Mouse (Mus musculus): ENCODE measurements around the gene Ppp6r1. TPM values are rescaled to one million over a fixed set of nuclear protein-coding genes. Genes with fewer than 3 reads are reported as not detected.

Gene Ppp6r1
- polyA plus RNA-seq, 1 experiment from 2014 or later: 13.9 TPM

GRCm38 (mm10) chr7:4636179-4636578, 22.6 kb downstream of the Ppp6r1 start:
- no peak for ATAC-seq (ENCODE audit: low FRiP score, low read depth)
- 82% methylated on average over 4 of the region's 4 CpGs for WGBS
- H3K9me3 ChIP-seq: no peaks in the 10 kb centered on the region
- H3K4me1 ChIP-seq: no peaks in the 10 kb centered on the region
- no peak overlapping the region for H3K27ac ChIP-seq
- H3K4me3 ChIP-seq: no peak overlapping the region
- no peak overlapping the region for H3K9ac ChIP-seq
- H3K36me3 ChIP-seq: peaks cover 82% of the 10 kb centered on the region
- no peaks in the 10 kb centered on the region for H3K27me3 ChIP-seq (replicated peaks)
- no peak overlapping the region for H3K4me2 ChIP-seq (replicated peaks)

DNA sequence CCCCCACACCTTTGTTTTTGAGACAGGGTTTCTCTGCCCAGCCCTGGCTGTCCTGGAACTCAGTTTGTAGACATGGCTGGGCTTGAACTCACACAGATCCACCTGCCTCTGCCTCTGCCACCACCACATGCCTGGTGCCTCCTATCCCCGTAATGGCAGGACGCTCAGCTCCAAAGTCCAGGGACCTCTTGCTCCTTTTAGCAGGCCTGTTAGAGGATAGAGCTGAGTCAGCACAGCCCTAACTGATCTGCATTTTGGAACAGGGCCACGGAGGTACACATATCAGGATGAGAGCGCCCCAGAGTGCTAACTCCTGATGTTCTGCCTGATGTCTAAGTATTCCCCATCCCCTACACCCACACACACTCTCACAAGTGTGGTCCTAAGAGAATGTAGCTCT, 27.8 kb downstream of the Ppp6r1 start, which contains the start of gene Tmem86b:
Tmem86b (minus strand) TSS at position 392 of the 400 bp plus-strand sequence.
- ATAC-seq (ENCODE audit: low FRiP score, low read depth): no peak
- no peak within 1 kb of the TSS for H3K4me2 ChIP-seq (replicated peaks)
- 88% methylated on average over 4 of the region's 4 CpGs for WGBS

DNA sequence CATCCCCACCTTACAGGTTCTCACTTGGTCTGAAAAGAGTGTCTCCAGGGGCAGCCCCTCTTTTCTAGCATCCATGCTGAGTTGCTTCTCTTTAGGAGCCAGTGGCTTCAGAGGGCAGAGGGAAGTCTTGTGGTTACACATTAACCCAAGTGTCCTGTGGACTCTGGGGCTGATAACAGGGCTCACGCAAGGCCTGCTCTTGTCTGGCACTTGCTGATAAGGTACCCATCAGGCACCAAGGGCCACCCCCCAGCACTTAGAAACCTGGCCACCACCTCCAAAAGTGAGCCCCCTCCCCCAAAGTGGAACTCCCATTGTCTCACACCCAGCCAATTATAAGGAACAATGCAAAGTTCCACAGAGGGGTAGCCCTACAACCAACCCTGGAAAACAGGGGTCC, 28.6 kb downstream of the Ppp6r1 start:
- H3K9ac ChIP-seq: no peak overlapping the region
- H3K4me3 ChIP-seq: no peak overlapping the region
- H3K27ac ChIP-seq: no peak overlapping the region
- ATAC-seq (ENCODE audit: low FRiP score, low read depth): no peak
- no peak overlapping the region for H3K4me2 ChIP-seq (replicated peaks)
- no peaks in the 10 kb centered on the region for H3K9me3 ChIP-seq
- H3K4me1 ChIP-seq: no peaks in the 10 kb centered on the region
- WGBS: 62% methylated on average over 1 of the region's 1 CpGs
- peaks cover 64% of the 10 kb centered on the region for H3K36me3 ChIP-seq
- no peaks in the 10 kb centered on the region for H3K27me3 ChIP-seq (replicated peaks)

More for the DNA sequence above, 27.8 kb downstream of the Ppp6r1 start, which contains the start of gene Tmem86b:
- Histone ChIP-seq H3K4me1 (no peaks in the 10 kb centered on the region), H3K36me3 (peaks cover 70% of the 10 kb centered on the region), H3K4me3 (no peak within 1 kb of the TSS), H3K27ac (no peak within 1 kb of the TSS), H3K9ac (no peak within 1 kb of the TSS), H3K27me3 (replicated peaks) (no peaks in the 10 kb centered on the region), H3K9me3 (no peaks in the 10 kb centered on the region)

GRCm38 (mm10) chr7:4629586-4629985, 29.2 kb downstream of the Ppp6r1 start:
- Histone ChIP-seq H3K36me3 (peaks cover 60% of the 10 kb centered on the region), H3K4me2 (replicated peaks) (no peak overlapping the region), H3K4me3 (no peak overlapping the region), H3K27ac (no peak overlapping the region), H3K9ac (no peak overlapping the region), H3K9me3 (no peaks in the 10 kb centered on the region), H3K27me3 (replicated peaks) (no peaks in the 10 kb centered on the region), H3K4me1 (no peaks in the 10 kb centered on the region)
- no peak for ATAC-seq (ENCODE audit: low FRiP score, low read depth)
- WGBS: 90% methylated on average over 5 of the region's 5 CpGs

- WGBS: 89% methylated on average over 2 of the region's 2 CpGs
- no peak overlapping the region for H3K27ac ChIP-seq
- no peak for ATAC-seq (ENCODE audit: low FRiP score, low read depth)
- H3K4me2 ChIP-seq (replicated peaks): no peak overlapping the region
- no peaks in the 10 kb centered on the region for H3K27me3 ChIP-seq (replicated peaks)
- H3K9ac ChIP-seq: no peak overlapping the region
- H3K4me1 ChIP-seq: no peaks in the 10 kb centered on the region
- no peak overlapping the region for H3K4me3 ChIP-seq
- peaks cover 29% of the 10 kb centered on the region for H3K36me3 ChIP-seq
- H3K9me3 ChIP-seq: no peaks in the 10 kb centered on the region
Observed at GRCm38 (mm10) chr7:4625928-4626327, 32.9 kb downstream of the Ppp6r1 start.

GRCm38 (mm10) chr7:4624343-4624742, 34.5 kb downstream of the Ppp6r1 start:
- Histone ChIP-seq H3K36me3 (peaks cover 15% of the 10 kb centered on the region), H3K4me2 (replicated peaks) (no peak overlapping the region), H3K4me3 (no peak overlapping the region), H3K4me1 (no peaks in the 10 kb centered on the region), H3K9me3 (no peaks in the 10 kb centered on the region), H3K9ac (no peak overlapping the region), H3K27ac (no peak overlapping the region), H3K27me3 (replicated peaks) (no peaks in the 10 kb centered on the region)
- ATAC-seq (ENCODE audit: low FRiP score, low read depth): peak; percentile 29; the same call in 1 of the 2 replicates
- WGBS: 50% methylated on average over 1 of the region's 1 CpGs

- 35% methylated on average over 4 of the region's 4 CpGs for WGBS
- Histone ChIP-seq H3K9ac (no peak overlapping the region), H3K4me2 (replicated peaks) (no peak overlapping the region), H3K36me3 (peaks cover 8% of the 10 kb centered on the region), H3K9me3 (no peaks in the 10 kb centered on the region), H3K27me3 (replicated peaks) (no peaks in the 10 kb centered on the region), H3K4me1 (no peaks in the 10 kb centered on the region), H3K4me3 (no peak overlapping the region), H3K27ac (no peak overlapping the region)
- ATAC-seq (ENCODE audit: low FRiP score, low read depth): peak; percentile 77; the same call in 1 of the 2 replicates
Observed at GRCm38 (mm10) chr7:4623544-4624189, 35.2 kb downstream of the Ppp6r1 start.

- no peak overlapping the region for H3K4me3 ChIP-seq
- no peaks in the 10 kb centered on the region for H3K27me3 ChIP-seq (replicated peaks)
- H3K27ac ChIP-seq: no peak overlapping the region
- no peak for ATAC-seq (ENCODE audit: low FRiP score, low read depth)
- no peaks in the 10 kb centered on the region for H3K4me1 ChIP-seq
- no peak overlapping the region for H3K4me2 ChIP-seq (replicated peaks)
- 28% methylated on average over 1 of the region's 1 CpGs for WGBS
- H3K36me3 ChIP-seq: no peaks in the 10 kb centered on the region
- H3K9me3 ChIP-seq: no peaks in the 10 kb centered on the region
- H3K9ac ChIP-seq: no peak overlapping the region
Observed at GRCm38 (mm10) chr7:4619979-4620378, 38.8 kb downstream of the Ppp6r1 start.

- ATAC-seq (ENCODE audit: low FRiP score, low read depth): no peak
- WGBS: 74% methylated on average over 14 of the region's 14 CpGs
- Histone ChIP-seq H3K27me3 (replicated peaks) (no peaks in the 10 kb centered on the region), H3K4me1 (no peaks in the 10 kb centered on the region), H3K36me3 (no peaks in the 10 kb centered on the region), H3K4me2 (replicated peaks) (no peak overlapping the region), H3K9me3 (no peaks in the 10 kb centered on the region), H3K4me3 (no peak overlapping the region), H3K27ac (no peak overlapping the region), H3K9ac (no peak overlapping the region)
Observed at GRCm38 (mm10) chr7:4613740-4614403, 44.9 kb downstream of the Ppp6r1 start.

GRCm38 (mm10) chr7:4612956-4613355, 45.9 kb downstream of the Ppp6r1 start:
- Histone ChIP-seq H3K27ac (no peak overlapping the region), H3K4me3 (no peak overlapping the region), H3K36me3 (no peaks in the 10 kb centered on the region), H3K9me3 (no peaks in the 10 kb centered on the region), H3K4me2 (replicated peaks) (no peak overlapping the region), H3K27me3 (replicated peaks) (no peaks in the 10 kb centered on the region), H3K9ac (no peak overlapping the region), H3K4me1 (no peaks in the 10 kb centered on the region)
- WGBS: 78% methylated on average over 1 of the region's 1 CpGs
- ATAC-seq (ENCODE audit: low FRiP score, low read depth): no peak

GRCm38 (mm10) chr7:4612386-4612785, 46.4 kb downstream of the Ppp6r1 start:
- Histone ChIP-seq H3K4me2 (replicated peaks) (no peak overlapping the region), H3K36me3 (no peaks in the 10 kb centered on the region), H3K4me1 (no peaks in the 10 kb centered on the region), H3K9ac (no peak overlapping the region), H3K27me3 (replicated peaks) (no peaks in the 10 kb centered on the region), H3K27ac (no peak overlapping the region), H3K4me3 (no peak overlapping the region), H3K9me3 (no peaks in the 10 kb centered on the region)
- ATAC-seq (ENCODE audit: low FRiP score, low read depth): no peak
- WGBS: 65% methylated on average over 8 of the region's 8 CpGs

DNA sequence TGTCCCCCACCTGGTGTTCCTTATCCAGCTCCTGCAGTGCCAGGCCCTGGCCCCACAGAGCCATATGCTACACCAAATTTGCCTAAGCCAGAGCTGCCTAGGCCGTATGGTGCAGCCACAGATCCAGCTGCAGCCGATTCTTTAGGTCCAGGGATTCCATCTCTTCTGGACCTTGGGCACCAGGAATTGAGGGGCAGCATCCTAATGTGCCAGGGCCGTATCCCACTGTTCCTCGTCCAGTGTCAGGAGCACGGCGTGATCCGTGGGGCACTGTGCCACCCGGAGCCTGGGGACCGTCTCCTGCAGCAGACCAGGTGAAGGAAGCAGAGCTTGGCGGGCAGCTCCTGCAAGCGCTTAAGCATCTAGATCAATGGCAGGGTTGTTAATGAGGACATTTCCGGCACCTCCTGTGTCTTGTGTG, 46.9 kb downstream of the Ppp6r1 start:
- Histone ChIP-seq H3K9me3 (no peaks in the 10 kb centered on the region), H3K27me3 (replicated peaks) (no peaks in the 10 kb centered on the region), H3K36me3 (no peaks in the 10 kb centered on the region), H3K27ac (no peak overlapping the region), H3K4me3 (no peak overlapping the region), H3K4me1 (no peaks in the 10 kb centered on the region), H3K4me2 (replicated peaks) (no peak overlapping the region), H3K9ac (no peak overlapping the region)
- no peak for ATAC-seq (ENCODE audit: low FRiP score, low read depth)
- WGBS: 84% methylated on average over 12 of the region's 12 CpGs

DNA sequence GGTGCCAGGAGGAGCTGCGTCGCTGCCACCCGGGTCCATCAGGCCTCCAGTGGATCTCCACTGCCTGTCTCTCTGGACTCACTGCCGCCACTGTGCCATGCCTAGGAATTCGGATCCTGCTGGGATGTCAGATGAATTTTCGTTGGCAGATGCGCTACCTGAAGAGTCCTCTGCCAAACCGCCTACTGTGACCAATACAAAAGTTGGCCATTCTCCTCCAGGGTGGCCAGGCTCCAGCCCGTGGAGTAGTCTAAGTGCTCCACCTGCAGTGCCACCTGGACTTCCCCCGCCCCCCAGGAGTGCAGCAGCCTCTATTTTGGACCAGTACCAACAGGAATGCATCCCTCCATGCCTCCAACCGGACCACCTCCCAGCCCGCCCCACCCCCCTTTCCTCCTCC, 47.3 kb downstream of the Ppp6r1 start:
- Histone ChIP-seq H3K4me1 (no peaks in the 10 kb centered on the region), H3K9ac (no peak overlapping the region), H3K27ac (no peak overlapping the region), H3K36me3 (no peaks in the 10 kb centered on the region), H3K9me3 (no peaks in the 10 kb centered on the region), H3K4me3 (no peak overlapping the region), H3K27me3 (replicated peaks) (no peaks in the 10 kb centered on the region), H3K4me2 (replicated peaks) (no peak overlapping the region)
- ATAC-seq (ENCODE audit: low FRiP score, low read depth): no peak
- 83% methylated on average over 12 of the region's 12 CpGs for WGBS

Data from neural tube, embryonic 12.5 days (tissue).